Mouse (Mus musculus) bone marrow macrophage, adult 2 months (primary cell): ENCODE data around the gene 4933430I17Rik. TPM values are rescaled to one million over a fixed set of nuclear protein-coding genes. Genes with fewer than 3 reads are reported as not detected.

Source experiments
- H3K27ac ChIP-seq: 2 replicates; pipeline ENCODE4 v1.5.1; 2012; ENCODE audit warnings: low read depth, low read length; ENCODE audit not compliant: insufficient read depth
- H3K4me1 ChIP-seq: 2 replicates; pipeline ENCODE4 v1.6.1; 2012; ENCODE audit warnings: low read length; ENCODE audit not compliant: control insufficient read depth, insufficient read depth
- H3K4me3 ChIP-seq: 2 replicates; pipeline ENCODE4 v1.5.1; 2012; ENCODE audit warnings: mild to moderate bottlenecking, low read length, moderate library complexity; ENCODE audit not compliant: insufficient read depth
- CTCF ChIP-seq: IDR thresholded peaks from 2 replicates; pipeline ENCODE4 v1.5.1; 2012; ENCODE audit warnings: low read depth, mild to moderate bottlenecking, low read length, moderate library complexity
- POLR2A ChIP-seq: IDR thresholded peaks from 2 replicates; pipeline ENCODE4 v1.6.1; 2012; ENCODE audit warnings: mild to moderate bottlenecking, low read depth, low read length, borderline replicate concordance
- polyA plus RNA-seq: library from polyadenylated mRNA; stranded (reverse); fragments of >200 nt; gene quantifications from 2 replicates; pipeline ENCODE4 v1.2.4, GENCODE M21; 2012; ENCODE audit not compliant: missing spikeins, insufficient read depth, insufficient read length

4933430I17Rik gene
- polyA plus RNA-seq, 1 experiment: not detected

DNA sequence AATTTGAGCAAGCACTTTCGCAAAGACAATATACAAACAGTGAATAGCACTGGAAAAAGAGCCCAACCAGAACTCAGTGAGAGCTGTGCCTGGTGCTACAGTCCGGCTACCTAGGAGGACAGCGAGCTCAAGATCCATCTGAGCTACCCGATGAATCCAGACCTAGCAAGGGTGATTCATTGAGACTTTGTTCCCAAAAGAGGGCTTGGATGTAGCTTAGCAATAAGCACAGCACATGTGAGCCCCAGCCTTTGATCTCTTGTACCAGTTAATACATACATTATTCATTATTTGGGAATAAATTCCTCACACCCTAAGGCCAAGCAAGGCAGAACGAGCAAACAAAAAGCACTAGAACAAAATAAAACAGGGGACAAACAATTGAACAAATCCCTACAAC, 69.3 kb downstream of the 4933430I17Rik start:
- H3K4me1 ChIP-seq: no peaks in the 10 kb centered on the region
- H3K27ac ChIP-seq: no peak overlapping the region
- no peak overlapping the region for H3K4me3 ChIP-seq
- TF ChIP-seq CTCF: no peak
- TF ChIP-seq POLR2A: no peak

DNA sequence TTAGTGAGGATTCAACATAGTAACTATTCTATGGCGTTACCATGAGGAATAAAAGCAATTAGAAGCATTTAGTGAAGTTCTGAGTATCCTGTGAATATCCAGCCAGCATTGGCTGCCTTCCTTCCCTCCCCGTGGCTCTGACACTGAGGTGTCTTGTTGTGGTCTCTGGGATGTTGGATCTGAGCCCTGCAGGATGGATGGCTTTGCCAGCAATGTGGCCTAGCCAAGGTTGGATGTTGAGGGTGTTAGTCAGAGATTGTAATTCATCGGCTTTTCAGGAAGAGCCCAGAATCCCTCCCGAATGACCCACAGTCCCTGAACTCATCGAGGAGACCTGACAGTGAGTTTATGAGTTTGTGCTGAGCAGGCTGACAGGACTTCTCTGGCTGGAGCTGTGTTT, 70.9 kb downstream of the 4933430I17Rik start:
- Histone ChIP-seq H3K4me1 (no peaks in the 10 kb centered on the region), H3K27ac (no peak overlapping the region), H3K4me3 (no peak overlapping the region)
- TF ChIP-seq CTCF: no peak
- TF ChIP-seq POLR2A: no peak

Other genes starting within 250 kb of the 4933430I17Rik start
- 92.2 and 95.1 TPM in 2 replicates for gene Fkbp15, start 164.8 kb upstream of the 4933430I17Rik start, polyA plus RNA-seq
- gene Slc31a1, start 164.6 kb upstream of the 4933430I17Rik start, polyA plus RNA-seq: 64.1 and 71.0 TPM in 2 replicates
- 54.8 and 71.2 TPM in 2 replicates for gene Cdc26, start 116.7 kb upstream of the 4933430I17Rik start, polyA plus RNA-seq
- gene Prpf4, start 116.6 kb upstream of the 4933430I17Rik start, polyA plus RNA-seq: 10.1 and 10.9 TPM in 2 replicates
- gene Rnf183, start 90.1 kb upstream of the 4933430I17Rik start, polyA plus RNA-seq: not detected in 2 replicates
- gene Wdr31, start 54.5 kb upstream of the 4933430I17Rik start, polyA plus RNA-seq: 0.94 TPM in 1 of 2 replicates, not detected in the other
- 0.55 TPM in 1 of 2 replicates, not detected in the other for gene Bspry, start 45.3 kb upstream of the 4933430I17Rik start, polyA plus RNA-seq
- 0.46 and 2.2 TPM in 2 replicates for gene Hdhd3, start 21.9 kb upstream of the 4933430I17Rik start, polyA plus RNA-seq
- gene Alad, start 5.5 kb upstream of the 4933430I17Rik start, polyA plus RNA-seq: 9.2 and 10.3 TPM in 2 replicates
- gene Pole3, start 301 bp upstream of the 4933430I17Rik start, polyA plus RNA-seq: 32.2 and 33.8 TPM in 2 replicates
- gene Rgs3, start 34.5 kb downstream of the 4933430I17Rik start, polyA plus RNA-seq: 17.2 and 19.7 TPM in 2 replicates